Mouse (Mus musculus) intestine, embryonic 14.5 days (tissue): ENCODE data around the gene Gdf9. TPM values are rescaled to one million over a fixed set of nuclear protein-coding genes. Genes with fewer than 3 reads are reported as not detected.
"Not testable (repeated sequence)": the region's sequence is repeated elsewhere in the genome, so short reads cannot be mapped to it uniquely, and the experiment has no call there.

ENCODE experiments used
- ATAC-seq: fragments of 200-750 bp; cut with Nextera tagmentation; replicated peaks from 2 replicates; pipeline ENCODE4 v1.8.0; 2017; ENCODE audit warnings: low read depth, moderate number of reproducible peaks, moderate TSS enrichment, moderate library complexity; ENCODE audit not compliant: low FRiP score, low TSS enrichment
- DNase-seq: peaks from one replicate; pipeline ENCODE4 v3.0.0-alpha.2; 2018; ENCODE audit warnings: low spot score
- H3K27ac ChIP-seq: fragments of 300-500 bp; sonication (generic); 2 replicates; pipeline ENCODE4 v1.5.1; 2014; ENCODE audit warnings: low read depth, mild to moderate bottlenecking, control low read depth
- H3K27me3 ChIP-seq: fragments of 300-500 bp; sonication (generic); replicated peaks from 2 replicates; pipeline ENCODE4 v1.6.1; 2014; ENCODE audit warnings: low read length, control low read depth; ENCODE audit not compliant: control insufficient read depth, insufficient read depth
- H3K36me3 ChIP-seq: fragments of 300-500 bp; sonication (generic); 2 replicates; pipeline ENCODE4 v1.6.1; 2014; ENCODE audit warnings: low read length, control low read depth; ENCODE audit not compliant: control insufficient read depth, insufficient read depth
- H3K4me1 ChIP-seq: fragments of 300-500 bp; sonication (generic); replicated peaks from 2 replicates; pipeline ENCODE4 v1.6.1; 2014; ENCODE audit warnings: low read length, control low read depth, mixed read lengths; ENCODE audit not compliant: control insufficient read depth, insufficient read depth
- H3K4me2 ChIP-seq: fragments of 300-500 bp; sonication (generic); 2 replicates; pipeline ENCODE4 v1.6.1; 2014; ENCODE audit warnings: low read length
- H3K4me3 ChIP-seq: fragments of 300-500 bp; sonication (generic); 2 replicates; pipeline ENCODE4 v1.5.1; 2014; ENCODE audit warnings: low read depth, low read length, control low read depth, mixed read lengths
- H3K9ac ChIP-seq: fragments of 300-500 bp; sonication (generic); 2 replicates; pipeline ENCODE4 v1.6.1; 2014; ENCODE audit warnings: mild to moderate bottlenecking, low read length
- H3K9me3 ChIP-seq: fragments of 300-500 bp; sonication (generic); 2 replicates; pipeline ENCODE4 v1.6.1; 2016; ENCODE audit warnings: low read length, control low read depth; ENCODE audit not compliant: control insufficient read depth
- WGBS: fragments of 180-500 bp; shearing (Covaris S2); extraction: QIAGEN DNeasy Blood & Tissue Kit; methylation state at CpG from one replicate; pipeline ENCODE4 v1.1.7; 2014; 5-methylcytosine and 5-hydroxymethylcytosine counted together
- polyA plus RNA-seq: library from polyadenylated mRNA; unstranded; fragments of >200 nt; fragmentation: Nextera tagmentation; extraction: Ambion mirVana; gene quantifications from 2 replicates; pipeline ENCODE4 v1.2.1, GENCODE M21; 2014

Gene Gdf9
- polyA plus RNA-seq, 1 experiment from 2014 or later = 1.7 TPM

DNA sequence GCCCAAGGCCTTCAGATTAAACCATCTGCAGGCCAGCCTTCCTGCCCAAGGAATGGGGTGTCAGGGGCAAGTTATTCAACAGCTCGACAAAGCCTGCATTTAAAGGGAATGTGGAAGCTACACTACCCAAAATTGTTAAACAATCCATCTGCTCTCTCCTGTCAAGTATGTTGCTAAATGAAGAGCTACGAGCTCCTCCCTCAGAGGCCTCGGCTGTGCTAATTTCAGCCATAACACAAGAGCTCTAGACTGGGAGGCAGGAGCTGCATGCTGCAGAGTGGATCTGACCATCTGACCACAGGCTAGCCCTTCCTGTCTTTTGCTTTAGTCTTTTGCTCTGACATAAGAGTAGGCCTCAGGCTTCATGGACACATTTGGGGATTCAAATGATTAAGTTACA is 5.6 kb upstream of the Gdf9 start:
- Histone ChIP-seq H3K9me3 (no peaks in the 10 kb centered on the region), H3K36me3 (peaks cover 33% of the 10 kb centered on the region), H3K4me3 (no peak overlapping the region), H3K27ac (no peak overlapping the region), H3K4me2 (no peak overlapping the region), H3K27me3 (no peaks in the 10 kb centered on the region), H3K9ac (no peak overlapping the region), H3K4me1 (peaks cover 9% of the 10 kb centered on the region)
- no peak for ATAC-seq
- WGBS = 32% methylated on average over 3 of the region's 3 CpGs
- no peak for DNase-seq

- H3K4me3 ChIP-seq = no peak overlapping the region
- no peaks in the 10 kb centered on the region for H3K27me3 ChIP-seq
- DNase-seq (no peak), ATAC-seq (no peak)
- H3K9me3 ChIP-seq = no peaks in the 10 kb centered on the region
- WGBS = 80% methylated on average over 6 of the region's 6 CpGs
- peaks cover 29% of the 10 kb centered on the region for H3K36me3 ChIP-seq
- H3K4me2 ChIP-seq = no peak overlapping the region
- H3K4me1 ChIP-seq = peaks cover 9% of the 10 kb centered on the region
- H3K27ac ChIP-seq = no peak overlapping the region
- no peak overlapping the region for H3K9ac ChIP-seq
These were observed 5.0 kb upstream of the Gdf9 start for GRCm38 (mm10) chr11:53425711-53426255.

DNA sequence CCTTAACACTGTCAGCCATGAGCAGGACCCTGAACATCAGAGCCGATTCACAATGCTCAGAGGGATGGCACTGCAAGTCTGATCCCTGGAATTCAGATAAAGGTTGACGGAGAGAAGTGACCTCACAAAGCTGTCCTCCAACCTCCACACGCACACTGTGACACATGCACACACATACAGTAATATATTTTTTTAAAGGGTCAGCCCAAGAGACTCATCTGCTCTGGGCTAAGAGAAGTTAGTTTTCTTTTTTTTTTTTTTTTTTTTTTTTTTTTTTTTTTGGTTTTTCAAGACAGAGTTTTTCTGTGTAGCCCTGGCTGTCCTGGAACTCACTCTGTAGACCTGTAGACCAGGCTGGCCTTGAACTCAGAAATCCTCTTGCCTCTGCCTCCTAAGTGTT is 3.9 kb upstream of the Gdf9 start:
- not testable (repeated sequence) for H3K27me3 ChIP-seq, H3K27ac ChIP-seq, H3K4me2 ChIP-seq, H3K4me3 ChIP-seq, H3K9me3 ChIP-seq, H3K9ac ChIP-seq, DNase-seq, H3K4me1 ChIP-seq, ATAC-seq
- peaks cover 20% of the 10 kb centered on the region for H3K36me3 ChIP-seq
- 83% methylated on average over 3 of the region's 3 CpGs for WGBS

DNA sequence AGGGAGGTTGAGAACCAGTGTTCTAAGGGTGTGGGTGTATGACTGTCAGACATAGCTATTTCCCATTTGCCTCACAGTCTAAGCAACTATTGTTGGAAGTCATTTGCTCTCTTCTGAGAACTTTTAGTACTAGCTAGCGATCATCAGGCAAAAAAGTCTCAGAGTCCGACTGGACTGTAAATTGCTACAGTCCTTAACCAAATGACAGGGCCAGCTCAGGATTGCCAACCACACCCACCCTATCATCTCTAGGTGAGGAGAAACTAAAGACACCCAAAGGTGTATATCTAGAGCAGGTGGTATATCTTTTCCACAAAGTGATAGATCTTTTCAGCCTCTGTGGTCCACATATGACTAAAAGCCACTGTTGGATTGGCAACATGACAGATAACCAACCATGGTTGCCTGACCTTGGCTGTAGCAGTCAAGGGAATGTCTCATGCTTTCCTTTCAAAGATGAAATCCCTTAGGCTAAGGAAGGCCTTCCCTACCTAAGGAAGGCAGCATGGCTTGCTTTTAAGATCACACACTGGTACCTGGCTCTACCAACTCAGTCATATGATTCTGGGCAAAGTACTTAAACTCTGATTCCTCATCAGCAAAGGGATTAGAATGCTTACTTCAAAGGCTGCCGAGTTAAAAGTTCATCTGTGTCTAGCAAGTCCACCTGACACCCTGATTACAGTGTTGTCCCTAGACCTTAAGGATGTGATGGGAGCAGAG is 2.7 kb upstream of the Gdf9 start:
- H3K9me3 ChIP-seq = no peaks in the 10 kb centered on the region
- no peak overlapping the region for H3K9ac ChIP-seq
- no peak overlapping the region for H3K27ac ChIP-seq
- peaks cover 19% of the 10 kb centered on the region for H3K36me3 ChIP-seq
- WGBS = 92% methylated on average over 3 of the region's 3 CpGs
- no peak for ATAC-seq
- H3K27me3 ChIP-seq = no peaks in the 10 kb centered on the region
- no peak for DNase-seq
- no peak overlapping the region for H3K4me3 ChIP-seq
- H3K4me2 ChIP-seq = no peak overlapping the region
- H3K4me1 ChIP-seq = peaks cover 9% of the 10 kb centered on the region

DNA sequence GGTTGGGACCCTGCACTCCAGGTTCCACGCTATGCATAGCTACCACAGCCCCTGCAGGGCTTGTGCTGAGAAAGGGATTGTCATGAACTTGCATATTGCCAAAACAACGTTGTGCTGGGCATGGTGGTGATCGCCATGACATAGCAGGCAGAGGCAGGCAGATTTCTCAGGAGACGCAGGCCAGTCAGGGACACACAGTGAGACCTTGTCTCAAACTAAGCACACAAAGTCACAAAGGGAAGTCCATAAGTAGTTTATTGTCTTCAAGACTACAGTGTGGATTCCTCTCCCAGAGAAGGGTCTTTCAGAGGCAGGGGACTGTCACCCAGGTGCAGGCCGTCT is 2.1 kb upstream of the Gdf9 start:
- Histone ChIP-seq H3K4me3 (no peak overlapping the region), H3K27me3 (no peaks in the 10 kb centered on the region), H3K9ac (no peak overlapping the region), H3K27ac (no peak overlapping the region), H3K9me3 (no peaks in the 10 kb centered on the region), H3K4me1 (peaks cover 9% of the 10 kb centered on the region), H3K4me2 (no peak overlapping the region), H3K36me3 (peaks cover 19% of the 10 kb centered on the region)
- ATAC-seq (no peak), DNase-seq (no peak)
- 92% methylated on average over 5 of the region's 5 CpGs for WGBS

GRCm38 (mm10) chr11:53429182-53429581 is 1.6 kb upstream of the Gdf9 start:
- Histone ChIP-seq H3K4me2 (no peak overlapping the region), H3K9ac (no peak overlapping the region), H3K9me3 (no peaks in the 10 kb centered on the region), H3K27ac (no peak overlapping the region), H3K36me3 (peaks cover 19% of the 10 kb centered on the region), H3K4me3 (peak overlapping the region; percentile 95; the same call in 1 of the 2 replicates), H3K4me1 (peaks cover 9% of the 10 kb centered on the region), H3K27me3 (no peaks in the 10 kb centered on the region)
- DNase-seq (no peak), ATAC-seq (no peak)

DNA sequence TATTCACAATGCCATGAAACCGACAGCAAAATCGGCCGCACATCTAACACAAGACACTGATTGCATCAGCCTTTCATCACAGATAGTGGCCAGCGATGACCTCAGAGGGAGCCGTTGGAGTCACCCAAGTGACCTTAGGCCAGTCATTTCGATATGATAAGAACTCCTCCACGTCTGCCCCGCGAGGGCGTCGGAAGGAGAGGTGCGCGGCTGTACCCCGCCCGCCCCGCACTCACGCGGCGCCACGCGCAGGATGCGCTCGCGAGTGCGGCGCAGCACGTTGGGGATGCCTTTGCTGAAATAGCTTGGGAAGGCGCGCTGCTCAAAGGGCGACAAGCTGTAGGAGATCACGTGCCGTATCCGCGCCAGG is 538 bp upstream of the Gdf9 start:
- Histone ChIP-seq H3K9me3 (no peaks in the 10 kb centered on the region), H3K27ac (peak overlapping the region; percentile 77), H3K4me1 (peaks cover 9% of the 10 kb centered on the region), H3K9ac (peak overlapping the region; percentile 86), H3K36me3 (peaks cover 19% of the 10 kb centered on the region), H3K4me2 (peak overlapping the region; percentile 94), H3K4me3 (peak overlapping the region; percentile 95), H3K27me3 (no peaks in the 10 kb centered on the region)
- under 1% methylated on average over 34 of the region's 34 CpGs for WGBS
- ATAC-seq = peak; percentile 40
- DNase-seq = no peak

GRCm38 (mm10) chr11:53431347-53432056 is 679 bp downstream of the Gdf9 start:
- peaks cover 19% of the 10 kb centered on the region for H3K36me3 ChIP-seq
- peaks cover 9% of the 10 kb centered on the region for H3K4me1 ChIP-seq
- 11% methylated on average over 9 of the region's 9 CpGs for WGBS
- peak overlapping the region; percentile 44; the same call in 1 of the 2 replicates for H3K27ac ChIP-seq
- DNase-seq (no peak), ATAC-seq (peak; percentile 59; the same call in 1 of the 2 replicates)
- peak overlapping the region; percentile 95 for H3K4me3 ChIP-seq
- H3K9me3 ChIP-seq = no peaks in the 10 kb centered on the region
- no peaks in the 10 kb centered on the region for H3K27me3 ChIP-seq
- peak overlapping the region; percentile 54 for H3K4me2 ChIP-seq
- H3K9ac ChIP-seq = 0 out of 2 replicates have a peak overlapping the region, but pooled peaks have one; percentile 17
